Mouse (Mus musculus): ENCODE measurements around the gene Nfrkb. TPM values are rescaled to one million over a fixed set of nuclear protein-coding genes. Genes with fewer than 3 reads are reported as not detected.

Gene Nfrkb
- total RNA-seq, 2 experiments from 2014 or later: 18.5 to 22.7 TPM

DNA sequence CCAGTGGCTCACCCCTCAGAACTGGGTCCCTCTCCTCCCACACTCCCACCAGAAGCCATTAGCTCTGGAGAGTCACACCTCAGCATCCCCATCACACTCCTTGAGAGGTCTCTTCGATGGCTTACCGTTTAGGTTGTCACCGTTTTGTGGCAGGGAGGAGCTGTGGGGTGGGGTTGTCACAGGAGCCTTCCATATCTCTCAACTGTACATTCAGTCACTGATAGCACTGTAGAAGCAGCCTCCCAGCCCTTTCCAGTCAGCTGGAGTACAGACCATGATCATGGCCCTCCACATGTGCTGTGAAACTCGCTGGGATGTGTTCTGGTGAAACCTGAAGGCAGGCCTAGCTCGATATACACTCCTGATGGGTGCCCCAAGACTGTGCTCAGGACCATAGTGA is 36.2 kb downstream of the Nfrkb start:
- ATAC-seq (replicated peaks; ENCODE audit: poor library complexity): peak; percentile 71

DNA sequence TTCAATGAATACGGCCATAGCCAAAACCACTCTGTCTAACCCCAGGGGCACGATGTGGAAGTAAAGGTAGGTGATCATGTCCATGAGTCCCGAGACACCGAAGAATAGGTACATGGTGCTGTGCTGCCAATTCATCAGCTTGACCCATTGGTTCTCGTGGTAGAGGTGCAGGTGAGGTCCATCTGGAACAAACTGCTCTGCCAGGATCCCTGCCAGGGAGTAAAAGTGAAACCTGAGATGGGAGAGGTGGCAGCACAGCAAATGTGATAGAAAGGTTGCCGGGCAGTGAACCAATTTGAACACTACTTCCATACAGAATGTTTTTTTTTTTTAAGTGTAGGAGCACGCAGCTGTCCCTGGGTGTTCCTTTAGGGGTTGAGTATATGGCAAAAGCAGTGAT is 43.0 kb downstream of the Nfrkb start:
- no peak for ATAC-seq (replicated peaks; ENCODE audit: poor library complexity)

DNA sequence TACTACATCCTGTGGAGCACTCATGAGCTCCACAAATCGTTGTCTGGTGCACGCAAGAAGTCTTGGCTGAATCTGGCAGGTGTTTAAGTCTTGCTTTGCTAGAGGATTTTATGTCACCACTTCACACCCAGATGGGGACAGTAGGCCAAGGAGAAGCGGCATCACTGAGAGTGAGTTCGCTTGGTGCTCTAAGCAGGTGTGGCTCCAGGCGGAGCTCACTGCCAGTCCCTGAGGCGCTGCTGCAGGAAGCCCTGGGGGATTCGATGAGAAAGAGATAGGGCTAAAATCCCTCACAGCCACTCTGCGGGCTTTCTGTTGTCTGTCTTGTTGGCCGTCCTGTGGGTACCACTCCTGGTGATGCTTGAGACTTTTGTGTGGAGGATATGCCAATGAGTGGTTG is 44.0 kb downstream of the Nfrkb start:
- ATAC-seq (replicated peaks; ENCODE audit: poor library complexity): no peak

DNA sequence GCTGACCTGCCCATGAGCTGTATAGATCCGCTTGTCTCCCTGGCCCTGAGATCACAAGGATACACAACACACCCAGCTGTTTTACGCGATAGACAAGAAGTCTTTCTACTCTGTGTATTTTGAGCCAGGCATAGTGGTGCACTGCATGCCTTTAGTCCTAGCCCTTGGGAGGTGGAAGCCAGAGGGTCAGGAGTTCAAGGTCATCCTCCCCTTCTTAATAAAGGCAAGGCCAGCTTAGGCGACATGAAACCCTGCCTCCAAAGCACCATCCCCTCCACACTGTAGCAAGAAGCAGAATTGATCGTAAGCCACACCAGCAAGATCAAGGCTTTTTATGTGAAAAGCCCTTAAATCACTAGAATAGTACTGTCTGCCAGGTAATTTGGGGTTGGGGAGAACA is 45.8 kb downstream of the Nfrkb start:
- ATAC-seq (replicated peaks; ENCODE audit: poor library complexity): no peak

DNA sequence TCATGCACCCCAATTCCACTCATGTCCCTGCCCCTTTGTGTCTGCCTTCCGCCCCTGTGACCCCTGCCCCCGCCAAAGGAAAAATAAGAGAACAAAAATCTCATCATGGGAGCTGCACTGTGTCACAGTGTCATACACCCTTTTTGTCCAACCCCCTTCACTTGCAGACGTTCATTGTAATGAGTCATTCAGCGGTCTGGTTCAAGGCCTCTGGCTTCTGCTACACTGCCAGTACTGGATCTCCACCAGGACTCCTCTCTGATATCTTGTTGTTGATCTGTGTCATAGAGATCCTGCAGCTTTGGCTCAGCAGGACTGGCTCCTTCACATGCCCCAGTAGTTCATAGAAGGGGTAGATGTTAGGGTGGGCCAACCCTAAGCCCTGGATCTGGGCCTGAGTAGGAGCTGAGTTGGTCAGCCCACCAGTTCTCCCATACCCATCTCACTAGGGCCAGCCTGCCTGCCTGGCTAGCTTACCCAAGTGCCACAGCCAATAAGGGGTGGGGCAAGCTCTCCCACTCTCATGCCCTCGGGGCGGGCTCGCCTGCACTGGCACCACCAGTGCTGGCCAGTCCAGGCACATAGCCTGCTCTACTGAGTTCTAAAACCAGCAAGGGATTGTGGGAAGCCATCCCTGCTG is 46.5 kb downstream of the Nfrkb start:
- ATAC-seq (replicated peaks; ENCODE audit: poor library complexity): no peak

DNA sequence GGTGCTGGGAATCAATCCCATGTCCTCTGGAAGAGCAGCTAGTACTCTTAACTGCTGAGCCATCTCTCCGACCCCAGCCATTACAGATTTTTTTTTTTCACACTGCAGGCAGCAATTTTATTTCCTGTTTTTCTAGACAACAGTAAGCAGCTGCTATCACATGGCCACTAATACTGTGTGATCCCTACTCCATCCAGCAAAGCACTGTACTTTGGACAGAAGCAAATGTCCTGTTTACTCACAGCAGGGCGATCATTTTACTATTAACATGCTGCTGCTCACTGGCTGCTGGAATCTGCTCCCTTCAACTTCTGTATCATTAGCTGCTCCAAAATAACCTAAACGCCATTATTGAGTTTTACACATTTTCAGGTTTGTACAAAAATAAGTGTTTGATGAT is 47.4 kb downstream of the Nfrkb start:
- no peak for ATAC-seq (replicated peaks; ENCODE audit: poor library complexity)

DNA sequence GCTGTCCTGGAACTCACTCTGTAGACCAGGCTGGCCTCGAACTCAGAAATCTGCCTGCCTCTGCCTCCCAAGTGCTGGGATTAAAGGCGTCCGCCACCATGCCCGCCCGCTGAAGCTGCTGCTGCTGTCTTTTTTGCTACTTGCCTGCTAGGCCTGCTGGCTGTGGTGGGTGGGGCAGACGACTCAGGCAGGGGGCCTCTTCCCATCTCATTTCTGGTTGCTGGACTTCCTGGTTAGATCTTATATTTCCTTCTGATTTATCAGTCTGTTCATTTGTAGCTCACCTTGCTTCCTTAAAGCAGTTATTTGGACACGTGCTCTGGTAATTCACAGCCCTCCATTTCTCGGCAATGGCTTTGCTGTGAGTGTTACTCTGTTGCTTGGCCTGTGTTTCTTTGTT is 49.4 kb downstream of the Nfrkb start:
- ATAC-seq (replicated peaks; ENCODE audit: poor library complexity): no peak

DNA sequence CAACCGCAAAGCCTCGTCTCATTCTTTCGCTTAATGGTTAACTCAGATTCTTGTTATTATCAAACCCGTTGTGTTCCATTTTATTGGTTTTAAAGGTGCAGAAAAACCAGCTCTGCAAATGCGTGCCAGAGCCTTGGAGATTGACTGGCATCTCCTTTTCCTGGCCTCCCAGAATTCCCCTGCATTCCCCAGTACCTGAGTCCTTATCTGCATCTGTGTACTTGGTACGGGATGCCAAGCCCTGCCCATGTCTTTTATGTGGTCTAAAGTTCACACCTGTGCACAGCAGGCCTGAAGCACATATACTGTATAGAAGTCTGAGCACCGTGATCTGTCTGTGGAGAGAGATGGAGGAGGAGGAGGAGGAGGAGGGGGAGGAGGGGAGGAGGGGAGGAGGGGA is 51.9 kb downstream of the Nfrkb start:
- no peak for ATAC-seq (replicated peaks; ENCODE audit: poor library complexity)

DNA sequence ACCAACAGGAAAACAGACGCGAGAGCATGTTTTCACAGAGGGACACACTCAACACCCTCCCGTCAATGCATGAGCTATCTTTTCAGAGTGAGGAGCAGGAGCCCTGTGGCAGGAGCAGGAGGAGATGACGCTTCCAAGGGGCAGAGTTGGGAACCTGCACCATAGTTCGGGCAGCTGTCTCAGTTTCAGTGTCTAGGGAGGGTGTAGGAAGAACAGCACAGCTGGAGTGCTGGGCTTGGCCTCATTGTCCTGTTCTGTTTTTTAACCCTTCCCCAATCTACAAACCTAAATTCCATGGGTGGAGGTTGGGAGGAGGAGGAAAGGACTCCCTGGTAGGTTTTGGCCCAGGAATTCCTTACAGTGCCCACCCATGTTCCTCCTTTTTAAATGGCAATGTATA is 52.8 kb downstream of the Nfrkb start:
- no peak for ATAC-seq (replicated peaks; ENCODE audit: poor library complexity)

DNA sequence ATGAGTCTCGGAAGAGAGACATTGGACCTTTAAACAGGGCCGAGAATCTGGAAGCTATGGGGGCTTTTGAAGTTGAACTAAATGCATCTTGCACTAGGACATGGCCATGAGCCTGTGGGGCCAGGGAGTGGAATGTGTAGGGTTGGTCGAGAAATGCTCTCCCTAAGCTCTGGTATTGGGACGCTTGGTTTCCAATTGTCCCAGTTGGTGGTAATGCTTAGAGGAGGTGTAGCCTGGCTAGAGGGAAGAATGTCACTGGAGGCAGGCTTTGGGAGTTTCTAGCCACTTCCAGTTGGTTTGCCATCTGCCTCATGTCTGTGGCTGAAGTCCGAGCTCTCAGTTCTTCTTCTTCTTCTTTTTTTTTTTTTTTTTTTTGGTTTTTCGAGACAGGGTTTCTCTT is 53.3 kb downstream of the Nfrkb start:
- no peak for ATAC-seq (replicated peaks; ENCODE audit: poor library complexity)

DNA sequence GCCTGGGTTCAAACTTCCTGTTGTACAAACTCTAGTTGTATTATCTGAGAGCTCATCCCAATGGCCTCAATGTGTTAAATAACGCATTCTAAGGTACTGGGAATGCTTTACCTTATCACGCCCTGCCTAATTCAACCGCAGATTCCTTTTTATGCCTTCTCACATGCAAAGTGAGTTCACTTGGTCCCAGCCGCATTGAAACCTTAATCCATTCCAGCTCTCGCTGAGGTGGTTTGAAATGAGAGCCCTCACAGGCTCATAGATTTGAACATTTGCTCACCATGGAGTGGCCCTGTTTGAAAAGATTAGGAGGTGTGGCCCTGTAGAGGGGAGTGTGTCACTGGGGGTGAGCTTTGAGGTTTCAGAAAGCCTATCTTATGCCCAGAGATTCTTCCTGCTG is 54.4 kb downstream of the Nfrkb start:
- no peak for ATAC-seq (replicated peaks; ENCODE audit: poor library complexity)

DNA sequence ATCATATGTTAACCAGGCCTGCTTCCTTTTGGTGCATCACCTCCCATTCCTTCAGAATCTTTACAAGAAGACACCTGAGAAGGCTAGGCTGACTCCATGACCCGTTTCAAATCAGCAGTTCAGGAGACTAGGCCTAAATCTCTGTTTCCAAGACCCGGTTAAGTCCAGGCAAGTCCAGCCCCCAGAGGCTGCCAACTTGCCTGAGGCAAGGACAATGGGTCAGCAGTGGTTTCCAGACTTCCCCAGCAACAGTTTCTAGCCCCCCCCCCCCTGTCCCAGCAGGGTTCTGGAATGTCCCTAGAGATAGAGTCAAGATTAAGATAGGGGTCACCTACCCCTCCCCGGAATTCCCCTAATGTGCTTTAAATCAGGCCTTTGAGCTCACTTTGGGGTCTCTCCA is 55.5 kb downstream of the Nfrkb start:
- no peak for ATAC-seq (replicated peaks; ENCODE audit: poor library complexity)

DNA sequence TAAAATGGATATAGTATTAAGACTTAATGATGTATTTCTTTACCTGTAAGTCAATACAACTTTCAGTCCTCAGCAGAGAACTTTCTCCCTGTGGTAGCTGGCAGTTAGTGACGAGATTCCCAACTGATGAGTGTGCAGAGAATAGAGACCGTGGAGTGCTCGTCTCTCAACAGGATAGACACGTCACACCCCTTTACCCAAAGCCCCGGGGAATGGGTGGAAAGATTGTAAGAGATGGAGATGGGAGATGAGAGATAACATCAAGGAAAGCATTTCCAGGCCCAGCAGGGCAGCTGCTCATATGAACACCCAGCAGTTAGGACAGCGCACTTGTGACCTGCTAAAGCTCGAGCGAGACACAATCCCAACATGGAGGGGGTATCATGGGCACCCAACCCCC is 58.2 kb downstream of the Nfrkb start:
- ATAC-seq (replicated peaks; ENCODE audit: poor library complexity): no peak

DNA sequence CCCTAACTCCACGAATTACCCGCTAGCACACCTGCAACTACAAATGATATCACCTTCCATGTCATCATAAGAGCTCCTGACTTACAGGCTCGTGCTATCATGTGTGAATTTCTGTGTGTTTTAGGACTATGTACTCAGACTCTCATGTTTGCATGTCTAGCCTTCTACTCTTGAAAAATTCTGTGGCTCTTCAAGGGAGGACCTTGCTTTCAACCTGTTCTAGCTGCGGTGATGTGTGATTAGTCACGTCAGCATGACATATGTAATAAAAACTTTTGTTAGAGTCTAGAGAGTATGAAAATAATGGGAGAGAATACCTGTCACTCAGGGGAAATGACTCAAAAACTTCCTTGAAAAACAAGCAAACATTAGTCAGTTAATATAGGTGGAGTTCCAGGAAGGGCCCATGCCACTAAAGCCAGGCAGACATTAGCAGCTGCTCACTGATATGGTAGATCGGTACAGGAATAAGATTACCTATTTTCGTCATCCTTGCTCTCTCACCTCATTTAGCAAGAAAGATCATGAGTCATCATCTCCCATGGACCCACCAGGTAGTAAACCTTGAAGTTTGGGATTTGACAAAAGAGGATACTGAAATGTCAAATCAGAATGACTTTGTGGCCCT is 63.3 kb downstream of the Nfrkb start:
- ATAC-seq (replicated peaks; ENCODE audit: poor library complexity): no peak

DNA sequence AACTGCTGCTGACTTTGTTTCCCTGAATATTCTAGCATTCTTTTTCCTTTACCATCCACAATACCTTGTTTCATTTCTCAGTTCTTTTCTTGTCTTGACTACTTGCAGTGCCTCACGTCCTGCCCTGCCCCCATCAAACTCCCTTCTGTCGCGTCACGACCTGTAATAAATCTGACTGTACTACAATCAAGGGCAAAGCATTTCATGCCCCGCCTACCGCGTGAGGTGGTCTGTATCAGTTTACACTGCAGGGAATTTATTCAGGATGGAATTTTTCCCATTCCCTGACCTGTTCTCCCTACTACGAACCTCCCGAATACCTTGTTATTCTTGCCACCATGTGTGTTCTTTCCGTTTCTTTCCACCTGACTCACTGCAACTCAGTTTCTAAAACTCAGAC is 66.2 kb downstream of the Nfrkb start:
- no peak for ATAC-seq (replicated peaks; ENCODE audit: poor library complexity)

DNA sequence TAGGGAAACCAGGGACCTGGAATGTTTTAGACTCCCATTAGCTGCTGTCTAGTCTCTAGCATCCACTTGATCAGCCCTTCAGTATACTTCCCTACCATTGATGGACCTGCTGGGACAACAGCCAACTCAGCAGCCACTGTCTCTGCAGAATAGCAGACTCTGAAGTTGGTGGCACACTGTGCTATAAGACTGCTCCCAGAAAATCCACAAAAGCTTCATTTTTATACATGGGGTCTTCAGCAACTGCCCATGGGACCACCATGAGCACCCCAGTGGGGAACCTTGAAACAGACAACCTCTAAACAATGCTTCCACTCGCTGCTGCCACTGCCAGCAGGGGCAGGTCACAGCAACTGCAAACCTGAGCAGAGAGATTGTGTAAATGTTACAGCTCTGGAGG is 68.4 kb downstream of the Nfrkb start:
- ATAC-seq (replicated peaks; ENCODE audit: poor library complexity): no peak

DNA sequence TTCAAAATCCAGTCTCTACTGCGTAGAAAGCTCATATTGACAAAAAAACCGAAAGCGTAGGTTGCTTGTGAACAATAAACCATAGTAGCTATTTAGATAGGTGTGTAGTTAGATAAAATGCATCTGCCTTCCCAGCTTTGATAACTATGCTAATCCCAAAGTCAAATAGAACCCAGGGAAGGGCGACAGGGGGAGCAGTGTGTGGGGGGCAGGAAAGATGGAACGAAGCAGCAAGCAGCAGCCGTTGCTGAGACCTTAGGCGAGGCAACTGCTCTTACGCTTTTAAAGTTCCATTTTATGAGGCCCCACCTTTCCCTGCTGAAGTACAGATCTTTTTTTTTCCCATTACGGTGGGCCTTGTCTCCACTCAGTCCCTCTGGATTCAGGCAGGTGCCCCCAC is 77.2 kb downstream of the Nfrkb start:
- no peak for ATAC-seq (replicated peaks; ENCODE audit: poor library complexity)

DNA sequence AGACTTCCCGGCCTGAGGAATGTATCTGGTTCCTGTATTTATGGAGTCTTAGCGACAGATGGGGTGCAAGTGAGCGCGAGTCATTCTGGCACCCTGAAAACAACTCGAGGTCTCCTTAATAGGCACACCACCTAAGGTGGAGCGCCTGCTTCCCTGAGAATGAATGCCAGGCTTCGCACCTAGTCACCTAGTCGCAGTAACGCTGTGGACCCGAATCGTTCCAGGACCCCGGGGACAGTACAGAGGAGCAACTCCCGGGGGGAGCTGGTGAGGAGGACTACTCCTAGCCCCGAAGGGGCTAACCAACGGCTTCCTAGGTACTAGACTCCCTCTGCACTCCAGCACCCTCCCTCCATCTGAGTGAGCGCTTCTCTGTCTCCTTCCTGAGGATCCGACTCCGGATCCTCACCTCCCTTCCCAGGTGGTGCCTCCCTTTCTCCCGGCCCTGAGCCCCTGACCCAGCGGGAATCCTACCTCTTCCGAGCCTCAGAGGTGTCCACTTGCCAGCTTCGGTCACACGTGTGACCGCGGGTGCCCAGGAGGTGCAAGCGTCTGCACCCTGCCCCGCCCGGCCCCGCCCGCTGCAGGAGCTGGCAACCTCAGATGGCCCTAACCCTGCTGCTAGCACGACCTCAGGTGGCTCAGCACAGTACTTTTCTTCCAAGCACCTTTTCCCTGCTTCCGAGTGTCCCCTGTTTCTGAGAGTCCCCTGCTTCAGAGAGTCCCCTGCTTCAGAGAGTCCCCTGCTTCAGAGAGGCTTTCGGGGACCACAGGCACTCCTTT is 77.9 kb downstream of the Nfrkb start, which contains the start of gene Tmem45b:
Tmem45b (minus strand) TSS at position 771 of the 783 bp plus-strand sequence.
- ATAC-seq (replicated peaks; ENCODE audit: poor library complexity): no peak

Measured in megakaryocyte progenitor cell, adult 5-6 weeks (primary cell).